Mouse (Mus musculus): ENCODE measurements at regions not wholly inside any gene's neighbourhood (a gene's known extent, or its start where the extent isn't known, plus 50 kb on each side); places are given as distances from the start of the nearest gene placed in this dataset.

DNA sequence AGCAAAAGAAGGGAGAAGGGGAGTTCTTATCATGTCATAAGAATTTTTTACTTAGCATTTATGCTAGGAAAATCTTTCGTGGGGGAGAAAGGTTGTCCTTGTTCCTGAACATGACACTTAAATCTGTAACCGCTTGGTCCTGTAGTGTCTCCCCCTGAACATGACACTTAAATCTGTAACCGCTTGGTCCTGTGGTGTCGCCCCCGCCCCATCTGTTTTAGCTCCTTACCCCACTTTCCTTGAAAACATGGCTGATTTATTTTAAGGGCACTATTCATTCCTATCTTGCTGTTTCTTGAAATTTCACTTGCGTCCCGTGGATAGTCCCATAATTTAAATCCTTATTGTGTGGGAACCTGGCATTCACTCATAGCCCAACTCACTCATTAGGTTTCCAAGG, 82.2 kb downstream of the Rap2a start:
- Histone ChIP-seq H3K4me3 (replicated peaks; ENCODE audit: extremely low read depth, low read depth, low read length) (no peak overlapping the region), H3K4me1 (ENCODE audit: control insufficient read depth, insufficient read depth, low read length) (no peaks in the 10 kb centered on the region)
- WGBS, result 95% methylated on average over 7 of the region's 7 CpGs
- TF ChIP-seq CTCF (IDR thresholded peaks at IDR 0.05; ENCODE audit: insufficient read depth, low read length) (no peak), POLR2A (IDR thresholded peaks at IDR 0.05; ENCODE audit: borderline replicate concordance, extremely low read depth, low read depth, low read length) (no peak)
- DNase-seq, result no peak

DNA sequence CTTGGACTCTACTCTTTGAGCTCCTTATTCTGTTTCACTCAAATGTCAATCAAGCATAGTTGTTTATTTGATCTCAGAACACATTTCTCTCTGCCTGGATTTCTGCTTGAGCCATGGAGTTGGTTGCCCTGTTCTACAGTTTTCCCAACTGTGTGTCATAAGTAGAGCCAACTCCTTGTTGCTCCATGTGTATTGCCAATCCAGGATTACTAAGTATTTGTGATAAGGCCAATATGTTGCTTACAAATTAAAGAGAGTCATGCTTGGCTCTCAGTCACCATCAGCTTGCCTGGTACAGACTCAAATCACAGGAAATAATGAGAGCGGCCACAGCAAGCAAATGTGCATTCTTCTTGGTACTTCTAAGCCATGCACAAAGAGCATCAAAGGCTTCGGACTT, 82.7 kb downstream of the Rap2a start:
- no peak overlapping the region for H3K4me3 ChIP-seq (replicated peaks; ENCODE audit: extremely low read depth, low read depth, low read length)
- WGBS, result 56% methylated on average over 2 of the region's 2 CpGs
- DNase-seq, result no peak
- no peaks in the 10 kb centered on the region for H3K4me1 ChIP-seq (ENCODE audit: control insufficient read depth, insufficient read depth, low read length)
- TF ChIP-seq POLR2A (IDR thresholded peaks at IDR 0.05; ENCODE audit: borderline replicate concordance, extremely low read depth, low read depth, low read length), result no peak
- TF ChIP-seq CTCF (IDR thresholded peaks at IDR 0.05; ENCODE audit: insufficient read depth, low read length), result no peak

DNA sequence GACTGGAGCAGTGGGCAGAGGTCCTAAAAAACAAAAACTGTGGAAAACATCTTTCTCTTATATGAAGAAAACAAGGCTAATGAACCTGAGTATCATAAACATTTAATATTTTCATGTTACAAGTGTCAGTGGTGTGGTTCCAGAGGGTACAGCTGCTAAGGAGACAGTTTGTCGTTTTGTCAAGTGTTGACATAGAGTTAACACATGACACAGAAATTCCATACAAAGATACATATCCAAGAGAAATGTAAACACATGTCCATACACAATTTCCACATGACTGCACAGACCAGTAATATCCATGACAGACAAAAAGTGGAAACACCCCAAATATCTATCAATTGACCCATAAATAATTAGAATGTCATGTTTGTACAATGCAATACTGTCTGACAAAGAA, 88.7 kb downstream of the Rap2a start:
- H3K4me3 ChIP-seq (replicated peaks; ENCODE audit: extremely low read depth, low read depth, low read length), result no peak overlapping the region
- WGBS, result 37% methylated on average over 1 of the region's 1 CpGs
- no peak for DNase-seq
- TF ChIP-seq CTCF (IDR thresholded peaks at IDR 0.05; ENCODE audit: insufficient read depth, low read length), result no peak
- no peak for TF ChIP-seq POLR2A (IDR thresholded peaks at IDR 0.05; ENCODE audit: borderline replicate concordance, extremely low read depth, low read depth, low read length)
- no peaks in the 10 kb centered on the region for H3K4me1 ChIP-seq (ENCODE audit: control insufficient read depth, insufficient read depth, low read length)

DNA sequence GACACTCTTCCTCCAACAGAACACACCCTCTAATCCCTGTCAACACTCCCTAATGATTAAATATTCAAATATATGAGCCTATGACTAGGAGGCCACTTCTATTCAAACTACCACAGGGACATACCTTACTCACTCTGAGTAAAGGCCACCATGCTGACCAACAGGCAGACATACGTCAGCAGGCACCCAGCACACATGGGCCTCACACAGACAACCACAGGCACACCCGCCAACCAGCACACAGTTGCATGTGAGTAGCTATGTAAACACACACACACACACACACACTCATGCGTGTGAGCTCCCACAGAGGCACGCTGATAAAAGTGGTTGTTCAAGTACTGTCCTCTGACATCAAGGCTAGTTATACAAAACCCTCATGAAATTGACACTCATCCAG, 89.8 kb downstream of the Rap2a start:
- no peak for DNase-seq
- TF ChIP-seq POLR2A (IDR thresholded peaks at IDR 0.05; ENCODE audit: borderline replicate concordance, extremely low read depth, low read depth, low read length) (no peak), CTCF (IDR thresholded peaks at IDR 0.05; ENCODE audit: insufficient read depth, low read length) (no peak)
- no peaks in the 10 kb centered on the region for H3K4me1 ChIP-seq (ENCODE audit: control insufficient read depth, insufficient read depth, low read length)
- no peak overlapping the region for H3K4me3 ChIP-seq (replicated peaks; ENCODE audit: extremely low read depth, low read depth, low read length)
- 68% methylated on average over 4 of the region's 4 CpGs for WGBS

DNA sequence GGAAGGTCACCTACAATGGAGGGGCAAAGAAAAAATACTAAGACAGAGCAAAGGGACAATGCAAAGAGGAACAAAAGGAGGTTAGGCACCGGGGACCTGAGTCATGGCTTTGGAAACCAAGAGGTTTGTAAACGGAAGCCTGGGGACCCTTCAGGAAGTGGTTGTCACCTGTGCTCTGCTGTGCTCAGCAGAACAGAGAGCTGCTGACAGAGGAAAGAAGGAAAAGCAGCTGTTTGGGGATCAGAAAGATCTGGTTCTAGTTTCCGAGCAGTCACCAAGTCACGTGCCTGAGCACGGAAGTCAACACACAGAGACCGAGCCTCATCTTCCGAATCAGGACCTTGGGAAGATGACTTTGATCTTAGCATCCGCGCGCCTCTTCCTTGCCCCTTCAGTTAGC, 94.0 kb downstream of the Rap2a start:
- no peak for TF ChIP-seq CTCF (IDR thresholded peaks at IDR 0.05; ENCODE audit: insufficient read depth, low read length)
- no peak for TF ChIP-seq POLR2A (IDR thresholded peaks at IDR 0.05; ENCODE audit: borderline replicate concordance, extremely low read depth, low read depth, low read length)
- Histone ChIP-seq H3K4me1 (ENCODE audit: control insufficient read depth, insufficient read depth, low read length) (no peaks in the 10 kb centered on the region), H3K4me3 (replicated peaks; ENCODE audit: extremely low read depth, low read depth, low read length) (no peak overlapping the region)
- DNase-seq, result no peak
- 44% methylated on average over 10 of the region's 10 CpGs for whole genome bisulfite sequencing

DNA sequence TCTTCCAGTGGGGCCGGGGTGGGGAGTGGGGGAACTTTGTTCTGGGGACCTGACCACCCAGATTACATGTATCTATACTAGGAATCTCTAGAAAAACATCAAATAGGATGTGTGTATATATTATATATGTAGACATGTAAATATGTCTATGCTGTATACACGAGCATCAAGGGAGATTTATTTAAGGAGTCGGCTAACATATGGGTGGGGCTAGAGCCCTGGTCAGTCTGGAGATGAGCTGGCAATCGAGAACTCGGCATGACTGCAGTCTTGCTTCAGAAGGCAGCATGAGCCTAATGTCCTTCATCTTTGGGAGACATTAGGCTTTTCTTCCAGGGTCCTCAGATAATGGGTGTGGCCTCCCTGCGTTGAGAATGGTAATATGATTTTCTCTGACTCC, 97.0 kb downstream of the Rap2a start:
- no peak for TF ChIP-seq POLR2A (IDR thresholded peaks at IDR 0.05; ENCODE audit: borderline replicate concordance, extremely low read depth, low read depth, low read length)
- TF ChIP-seq CTCF (IDR thresholded peaks at IDR 0.05; ENCODE audit: insufficient read depth, low read length), result no peak
- Histone ChIP-seq H3K4me1 (ENCODE audit: control insufficient read depth, insufficient read depth, low read length) (no peaks in the 10 kb centered on the region), H3K4me3 (replicated peaks; ENCODE audit: extremely low read depth, low read depth, low read length) (no peak overlapping the region)
- no peak for DNase-seq
- 67% methylated on average over 6 of the region's 6 CpGs for WGBS

DNA sequence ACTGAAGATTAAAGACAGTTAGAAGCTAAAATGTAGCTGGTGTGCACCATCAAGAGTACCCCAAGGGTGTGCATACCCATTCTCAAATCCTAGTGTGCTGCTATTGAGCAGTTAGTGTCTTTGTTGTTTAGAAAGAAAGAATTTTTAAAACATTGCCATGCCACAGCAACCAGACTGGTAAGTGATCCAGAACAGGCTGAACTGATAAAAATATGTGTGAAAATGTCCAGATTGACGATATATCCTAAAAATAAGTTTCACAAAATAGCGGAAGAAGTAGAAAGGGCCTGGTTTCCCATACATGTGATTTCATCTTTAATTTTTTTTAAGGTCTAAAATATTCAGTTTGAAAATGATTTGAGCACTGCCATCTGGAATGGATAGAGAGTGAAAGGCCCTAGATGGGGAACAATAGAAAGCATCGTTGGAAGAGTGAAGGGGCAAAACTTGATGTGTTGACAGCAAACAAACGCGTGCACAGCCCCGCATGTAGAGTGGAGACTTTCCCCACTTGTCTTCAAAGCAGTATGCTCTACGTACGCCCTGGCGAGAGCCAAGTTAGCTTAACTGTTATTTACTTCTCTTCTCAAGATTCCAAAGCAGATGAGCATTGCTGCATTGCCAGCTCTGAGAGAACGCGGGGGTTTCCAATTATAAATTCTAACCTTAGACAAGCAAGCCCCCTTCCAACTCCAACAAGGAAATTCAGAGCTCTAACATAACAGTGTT, 100.3 kb downstream of the Rap2a start:
- no peak overlapping the region for H3K4me3 ChIP-seq (replicated peaks; ENCODE audit: extremely low read depth, low read depth, low read length)
- H3K4me1 ChIP-seq (ENCODE audit: control insufficient read depth, insufficient read depth, low read length), result no peaks in the 10 kb centered on the region
- no peak for TF ChIP-seq POLR2A (IDR thresholded peaks at IDR 0.05; ENCODE audit: borderline replicate concordance, extremely low read depth, low read depth, low read length)
- 69% methylated on average over 11 of the region's 11 CpGs for WGBS
- no peak for DNase-seq

DNA sequence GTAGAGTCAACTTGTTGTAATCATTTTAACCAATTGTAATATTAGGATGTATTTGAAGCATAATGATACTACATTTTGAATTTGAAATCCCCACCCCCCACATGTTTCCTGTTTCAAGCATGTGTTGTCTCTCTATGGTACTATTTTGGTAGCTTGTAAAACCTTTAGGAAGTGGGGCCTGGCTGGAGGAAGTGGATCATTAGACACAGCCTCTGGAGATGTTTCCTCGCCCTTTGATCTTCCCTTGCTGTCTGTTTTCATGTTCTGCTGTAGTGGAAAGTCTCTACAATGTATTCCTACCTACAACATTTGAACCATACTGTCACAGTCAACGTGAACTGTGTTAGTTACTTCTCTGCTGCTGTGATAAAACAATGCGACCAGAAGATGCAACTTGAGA, 105.6 kb downstream of the Rap2a start:
- no peak overlapping the region for H3K4me3 ChIP-seq (replicated peaks; ENCODE audit: extremely low read depth, low read depth, low read length)
- WGBS, result 61% methylated on average over 3 of the region's 3 CpGs
- DNase-seq, result no peak
- TF ChIP-seq POLR2A (IDR thresholded peaks at IDR 0.05; ENCODE audit: borderline replicate concordance, extremely low read depth, low read depth, low read length), result no peak
- TF ChIP-seq CTCF (IDR thresholded peaks at IDR 0.05; ENCODE audit: insufficient read depth, low read length), result no peak
- no peaks in the 10 kb centered on the region; the same call in 1 of the 2 replicates for H3K4me1 ChIP-seq (ENCODE audit: control insufficient read depth, insufficient read depth, low read length)

DNA sequence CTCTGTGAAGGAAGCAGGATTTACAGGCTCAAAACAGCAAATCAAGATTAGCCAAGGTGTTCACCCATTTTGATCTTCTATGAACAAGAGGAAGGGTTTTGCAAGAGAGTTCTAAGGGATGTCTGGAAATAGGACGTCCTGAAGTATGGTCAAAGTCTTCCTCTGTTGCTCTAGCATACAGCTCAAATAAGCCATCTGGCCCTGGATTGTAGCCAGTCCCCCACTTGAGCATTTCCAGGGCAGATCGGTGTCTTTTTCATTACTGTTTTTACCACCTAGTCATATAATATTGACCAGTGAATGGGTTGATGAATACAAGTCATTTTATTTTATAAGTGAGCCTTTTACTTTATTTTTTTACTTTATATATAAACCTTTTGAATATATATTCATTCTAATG, 113.9 kb downstream of the Rap2a start:
- Histone ChIP-seq H3K4me3 (replicated peaks; ENCODE audit: extremely low read depth, low read depth, low read length) (no peak overlapping the region), H3K4me1 (ENCODE audit: control insufficient read depth, insufficient read depth, low read length) (no peaks in the 10 kb centered on the region)
- no peak for DNase-seq
- TF ChIP-seq POLR2A (IDR thresholded peaks at IDR 0.05; ENCODE audit: borderline replicate concordance, extremely low read depth, low read depth, low read length), result no peak
- TF ChIP-seq CTCF (IDR thresholded peaks at IDR 0.05; ENCODE audit: insufficient read depth, low read length), result no peak
- WGBS, result 60% methylated on average over 2 of the region's 2 CpGs

DNA sequence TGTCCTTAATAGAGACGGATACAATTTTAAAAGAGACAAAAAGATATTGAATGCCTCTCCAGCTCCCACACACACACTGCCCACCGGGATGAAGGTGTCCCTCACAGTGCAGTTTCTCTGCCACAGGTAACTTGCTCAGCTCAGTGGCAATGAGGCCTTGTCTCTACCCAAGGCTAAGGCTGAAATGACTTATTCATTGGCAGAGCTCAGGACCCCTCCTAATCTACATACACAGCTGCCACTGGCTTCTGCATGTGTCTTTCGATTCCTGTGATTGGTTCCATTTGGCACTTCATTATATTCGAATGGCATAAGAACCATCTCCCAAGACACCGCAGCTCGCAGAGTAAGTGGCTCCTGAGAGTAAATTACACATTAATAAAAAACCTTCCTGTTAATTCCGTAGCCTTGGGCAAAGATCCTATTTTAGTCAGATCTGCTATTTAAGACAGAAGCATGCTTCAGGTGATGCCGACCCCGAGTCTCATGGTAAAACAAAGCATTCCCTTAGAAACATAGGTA, 122.2 kb downstream of the Rap2a start:
- 88% methylated on average over 9 of the region's 9 CpGs for WGBS
- H3K4me3 ChIP-seq (replicated peaks; ENCODE audit: extremely low read depth, low read depth, low read length), result no peak overlapping the region
- H3K4me1 ChIP-seq (ENCODE audit: control insufficient read depth, insufficient read depth, low read length), result no peaks in the 10 kb centered on the region
- TF ChIP-seq CTCF (IDR thresholded peaks at IDR 0.05; ENCODE audit: insufficient read depth, low read length) (no peak), POLR2A (IDR thresholded peaks at IDR 0.05; ENCODE audit: borderline replicate concordance, extremely low read depth, low read depth, low read length) (no peak)
- DNase-seq, result no peak
